Mouse (Mus musculus) hindbrain, embryonic 11.5 days (tissue): Measurements from ENCODE around the gene Olfr1373. TPM values are rescaled to one million over a fixed set of nuclear protein-coding genes. Genes with fewer than 3 reads are reported as not detected.
"Not testable (repeated sequence)": the region's sequence is repeated elsewhere in the genome, so short reads cannot be mapped to it uniquely, and the experiment has no call there.

Experiments used
- ATAC-seq: fragments of 200-750 bp; cut with Nextera tagmentation; 2 replicates; pipeline ENCODE4 v1.8.0; 2017; ENCODE audit warnings: mild to moderate bottlenecking, moderate TSS enrichment, moderate library complexity; ENCODE audit not compliant: low FRiP score
- DNase-seq: peaks from one replicate; pipeline ENCODE4 v3.0.0-alpha.2; 2015; ENCODE audit warnings: low spot score
- H3K27ac ChIP-seq: fragments of 300-500 bp; sonication (generic); 2 replicates; pipeline ENCODE4 v1.5.1; 2014; ENCODE audit warnings: mild to moderate bottlenecking, low read depth, low read length
- H3K27me3 ChIP-seq: fragments of 300-500 bp; sonication (generic); 2 replicates; pipeline ENCODE4 v1.6.1; 2014; ENCODE audit warnings: mild to moderate bottlenecking, low read length, moderate library complexity, mixed read lengths; ENCODE audit not compliant: control insufficient read depth, insufficient read depth
- H3K36me3 ChIP-seq: fragments of 300-500 bp; sonication (generic); 2 replicates; pipeline ENCODE4 v1.6.1; 2014; ENCODE audit warnings: mild to moderate bottlenecking, low read length, moderate library complexity, mixed read lengths; ENCODE audit not compliant: control insufficient read depth, insufficient read depth
- H3K4me1 ChIP-seq: fragments of 300-500 bp; sonication (generic); replicated peaks from 2 replicates; pipeline ENCODE4 v1.6.1; 2014; ENCODE audit warnings: low read length, mixed read lengths; ENCODE audit not compliant: control insufficient read depth, insufficient read depth
- H3K4me2 ChIP-seq: fragments of 300-500 bp; sonication (generic); replicated peaks from 2 replicates; pipeline ENCODE4 v1.6.1; 2014; ENCODE audit warnings: mild to moderate bottlenecking, low read depth, low read length
- H3K4me3 ChIP-seq: fragments of 300-500 bp; sonication (generic); 2 replicates; pipeline ENCODE4 v1.5.1; 2014; ENCODE audit warnings: low read depth, low read length
- H3K9ac ChIP-seq: fragments of 300-500 bp; sonication (generic); 2 replicates; pipeline ENCODE4 v1.6.1; 2014; ENCODE audit warnings: low read depth, low read length
- H3K9me3 ChIP-seq: fragments of 300-500 bp; sonication (generic); 2 replicates; pipeline ENCODE4 v1.6.1; 2016; ENCODE audit warnings: low read length; ENCODE audit not compliant: control insufficient read depth
- WGBS: fragments of 180-500 bp; shearing (Covaris S2); extraction: QIAGEN DNeasy Blood & Tissue Kit; methylation state at CpG from one replicate; pipeline ENCODE4 v1.1.7; 2014; 5-methylcytosine and 5-hydroxymethylcytosine counted together
- polyA plus RNA-seq: library from polyadenylated mRNA; unstranded; fragments of >200 nt; fragmentation: Nextera tagmentation; extraction: Ambion mirVana; gene quantifications from 2 replicates; pipeline ENCODE4 v1.2.1, GENCODE M21; 2014

Olfr1373 gene
- polyA plus RNA-seq: not detected in 2 replicates

DNA sequence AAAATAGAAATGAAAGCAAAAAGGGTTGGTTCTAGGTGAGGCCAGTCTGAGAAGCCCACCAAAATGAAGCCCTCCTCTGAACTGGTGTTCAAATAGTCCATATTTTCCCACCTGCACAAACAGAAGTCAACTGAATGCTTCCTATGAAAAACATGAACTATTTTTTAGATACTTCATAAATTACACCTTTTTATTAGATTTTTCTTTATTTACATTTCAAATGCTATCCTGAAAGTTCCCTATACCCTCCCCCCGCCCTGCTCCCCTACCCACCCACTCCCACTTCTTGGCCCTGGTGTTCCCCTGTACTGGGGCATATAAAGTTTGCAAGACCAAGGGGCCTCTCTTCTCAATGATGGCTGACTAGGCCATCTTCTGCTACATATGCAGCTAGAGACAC, at the start of gene Olfr1373:
TSS of gene Olfr1373 (minus strand) at position 101 of the 400 bp plus-strand sequence.
- H3K9me3 ChIP-seq, H3K36me3 ChIP-seq, H3K4me3 ChIP-seq, H3K9ac ChIP-seq, H3K4me2 ChIP-seq, H3K4me1 ChIP-seq, H3K27me3 ChIP-seq, DNase-seq, ATAC-seq, H3K27ac ChIP-seq: not testable (repeated sequence)
- WGBS: 80% methylated on average over 1 of the region's 1 CpGs

- not testable (repeated sequence) for DNase-seq, H3K9ac ChIP-seq, H3K27me3 ChIP-seq, H3K4me1 ChIP-seq, H3K36me3 ChIP-seq, H3K9me3 ChIP-seq, H3K4me3 ChIP-seq, ATAC-seq, H3K27ac ChIP-seq, H3K4me2 ChIP-seq
- 97% methylated on average over 4 of the region's 4 CpGs for WGBS
These were observed 35.3 kb upstream of the Olfr1373 start for GRCm38 (mm10) chr11:52180651-52181050.

- H3K27ac ChIP-seq, H3K4me2 ChIP-seq, H3K4me3 ChIP-seq, H3K4me1 ChIP-seq, H3K9ac ChIP-seq, ATAC-seq, H3K27me3 ChIP-seq, DNase-seq, H3K36me3 ChIP-seq, H3K9me3 ChIP-seq: not testable (repeated sequence)
- WGBS: 80% methylated on average over 1 of the region's 3 CpGs
These were observed 34.6 kb upstream of the Olfr1373 start for GRCm38 (mm10) chr11:52179897-52180296.

DNA sequence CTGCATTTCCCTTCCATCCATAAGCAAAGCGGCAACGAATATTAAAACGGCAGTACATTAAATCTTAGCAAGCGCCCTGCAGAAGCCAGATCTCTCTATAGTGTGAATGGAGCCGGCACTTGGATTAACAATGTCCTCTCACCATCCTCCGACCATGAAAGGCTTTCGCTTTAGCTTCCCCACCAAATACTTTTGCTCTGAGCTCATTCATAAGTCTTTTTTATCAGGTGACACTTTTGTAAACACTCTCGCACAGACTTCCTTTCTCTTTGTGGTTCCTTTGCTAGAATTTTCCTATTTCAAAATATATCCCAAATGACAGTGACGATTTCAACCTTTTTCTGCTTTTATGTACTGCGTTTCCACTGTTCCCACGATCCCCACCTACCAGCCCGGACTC, 23.1 kb upstream of the Olfr1373 start:
- Histone ChIP-seq H3K4me3 (peak overlapping the region; percentile 36), H3K27me3 (peaks cover 24% of the 10 kb centered on the region), H3K9ac (no peak overlapping the region), H3K9me3 (no peaks in the 10 kb centered on the region), H3K4me1 (no peaks in the 10 kb centered on the region), H3K27ac (no peak overlapping the region), H3K4me2 (peak overlapping the region; percentile 61), H3K36me3 (no peaks in the 10 kb centered on the region)
- peak; percentile 41 for DNase-seq
- no peak for ATAC-seq
- WGBS: 24% methylated on average over 12 of the region's 12 CpGs

DNA sequence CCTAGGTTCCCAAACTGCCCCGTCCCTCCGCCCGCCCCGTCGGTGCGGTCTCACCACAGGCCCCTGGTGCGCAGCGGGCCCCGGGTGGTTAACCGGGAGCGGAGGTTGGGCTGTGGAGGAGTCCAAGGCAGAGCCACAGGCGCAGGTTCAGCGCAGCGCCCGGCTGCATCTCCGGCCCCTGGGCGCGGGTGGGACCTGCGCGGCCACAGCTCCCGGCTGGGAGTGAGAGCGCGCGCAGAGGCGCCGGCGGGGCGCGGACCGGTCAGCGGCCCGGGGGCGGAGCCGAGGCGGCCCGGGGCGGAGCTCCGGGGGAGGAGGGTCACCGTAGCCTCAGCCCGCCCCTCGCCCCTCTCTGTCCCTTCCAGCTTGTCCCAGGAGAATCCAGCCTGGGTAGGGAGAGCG, 22.6 kb upstream of the Olfr1373 start:
- under 1% methylated on average over 17 of the region's 42 CpGs for WGBS
- H3K36me3 ChIP-seq, H3K9ac ChIP-seq, H3K4me1 ChIP-seq, H3K9me3 ChIP-seq, H3K27ac ChIP-seq: not testable (repeated sequence)
- peak overlapping the region; percentile 61 for H3K4me2 ChIP-seq
- H3K4me3 ChIP-seq: peak overlapping the region; percentile 36
- DNase-seq (peak; percentile 43), ATAC-seq (peak; percentile 61; the same call in 1 of the 2 replicates)
- peaks cover 24% of the 10 kb centered on the region for H3K27me3 ChIP-seq

DNA sequence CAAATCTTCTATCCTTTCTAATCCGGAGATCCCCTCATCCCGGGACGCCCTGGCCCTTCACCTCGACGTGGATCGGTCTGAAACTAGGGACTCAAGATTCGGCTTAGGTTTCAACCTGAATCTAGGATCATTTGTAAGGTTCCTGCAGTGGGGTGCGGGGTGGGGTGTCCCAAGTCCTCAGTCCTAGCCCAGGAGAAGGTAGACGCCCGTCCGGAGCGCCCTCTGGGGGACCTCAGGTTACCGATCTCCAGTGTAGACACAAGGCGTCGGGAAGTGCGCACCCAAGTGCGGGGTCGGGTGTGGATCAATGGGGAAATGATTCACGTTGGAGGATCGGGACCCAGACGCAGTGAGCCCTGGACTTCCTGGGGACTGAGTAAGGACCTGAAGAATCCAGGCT, 21.8 kb upstream of the Olfr1373 start:
- H3K27me3 ChIP-seq: peaks cover 24% of the 10 kb centered on the region
- no peaks in the 10 kb centered on the region for H3K9me3 ChIP-seq
- H3K36me3 ChIP-seq: no peaks in the 10 kb centered on the region
- H3K27ac ChIP-seq: no peak overlapping the region
- no peaks in the 10 kb centered on the region for H3K4me1 ChIP-seq
- ATAC-seq: no peak
- H3K4me3 ChIP-seq: no peak overlapping the region
- no peak overlapping the region for H3K9ac ChIP-seq
- DNase-seq: peak; percentile 40
- 2% methylated on average over 21 of the region's 21 CpGs for WGBS
- no peak overlapping the region for H3K4me2 ChIP-seq

- H3K36me3 ChIP-seq: no peaks in the 10 kb centered on the region
- no peaks in the 10 kb centered on the region for H3K4me1 ChIP-seq
- ATAC-seq: no peak
- WGBS: 39% methylated on average over 10 of the region's 10 CpGs
- H3K4me2 ChIP-seq: no peak overlapping the region
- H3K9ac ChIP-seq: no peak overlapping the region
- H3K9me3 ChIP-seq: no peaks in the 10 kb centered on the region
- DNase-seq: no peak
- H3K4me3 ChIP-seq: no peak overlapping the region
- H3K27ac ChIP-seq: no peak overlapping the region
- peaks cover 19% of the 10 kb centered on the region for H3K27me3 ChIP-seq
These were observed 18.6 kb upstream of the Olfr1373 start for GRCm38 (mm10) chr11:52163926-52164325.

GRCm38 (mm10) chr11:52143675-52144074, 1.7 kb downstream of the Olfr1373 start:
- not testable (repeated sequence) for H3K27ac ChIP-seq, H3K4me3 ChIP-seq, H3K4me1 ChIP-seq, H3K9ac ChIP-seq, H3K4me2 ChIP-seq, H3K27me3 ChIP-seq, DNase-seq, H3K9me3 ChIP-seq, ATAC-seq, H3K36me3 ChIP-seq
- 42% methylated on average over 4 of the region's 4 CpGs for WGBS

- Histone ChIP-seq H3K9ac (no peak overlapping the region), H3K4me2 (no peak overlapping the region), H3K4me1 (no peaks in the 10 kb centered on the region), H3K27me3 (no peaks in the 10 kb centered on the region), H3K4me3 (no peak overlapping the region), H3K9me3 (no peaks in the 10 kb centered on the region), H3K27ac (no peak overlapping the region), H3K36me3 (no peaks in the 10 kb centered on the region)
- ATAC-seq (no peak), DNase-seq (no peak)
- 90% methylated on average over 7 of the region's 7 CpGs for WGBS
These were observed 14.8 kb downstream of the Olfr1373 start for GRCm38 (mm10) chr11:52130451-52131068.
